Comparison of ENCODE assay signal across 8 mouse cellular contexts in the genomic region with DNA sequence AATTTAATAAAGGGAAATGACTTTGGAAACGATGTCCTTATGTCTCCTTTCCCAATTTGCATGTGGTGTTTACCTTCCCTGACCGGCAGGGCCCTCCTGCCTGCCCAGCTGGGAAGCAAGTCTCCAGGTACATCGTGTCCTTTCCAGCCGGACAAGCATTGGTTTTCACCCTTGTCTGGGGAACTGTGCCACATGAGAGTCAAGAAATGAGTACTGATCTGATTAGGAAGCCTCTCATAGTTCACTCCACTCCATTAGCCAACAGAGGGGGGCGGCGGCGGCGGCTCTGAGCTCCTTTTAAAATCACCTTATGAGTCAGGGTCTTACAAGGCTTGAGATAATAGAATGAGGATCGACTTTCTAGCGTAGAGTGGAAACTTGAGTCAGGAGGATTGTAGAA. TPM values are rescaled to one million over a fixed set of nuclear protein-coding genes. Genes with fewer than 3 reads are reported as not detected.
DNase-seq lines count a peak whose midpoint lies in the region; ATAC-seq and TF ChIP-seq lines count a peak whose summit lies in the region.

No protein-coding gene starts in this region.

- no peak for DNase-seq in heart, postnatal 10 days
- DNase-seq in kidney, postnatal 0 days (ENCODE audit: low spot score): no peak
- no peak for DNase-seq in right cerebral cortex, postnatal 14 days
- DNase-seq in adrenal gland, postnatal 4 days (ENCODE audit: low spot score in 2 of 2): no peak
- DNase-seq in adrenal gland, adult 2 months: no peak

- peak overlapping the region; percentile 64 to 75 for H3K4me3 ChIP-seq in heart, embryonic 14.5 days (ENCODE audit: control insufficient read depth in 1 of 2, insufficient read depth in 1 of 2, low read depth in 1 of 2, low read length in 2 of 2)
- H3K4me3 ChIP-seq in embryonic facial prominence, embryonic 13.5 days: peak overlapping the region; percentile 64
- peak overlapping the region; percentile 73 for H3K4me3 ChIP-seq in kidney, postnatal 0 days (replicated peaks; ENCODE audit: low read depth, low read length)
- H3K4me3 ChIP-seq in midbrain, embryonic 15.5 days: peak overlapping the region; percentile 71

- no peak for TF ChIP-seq CTCF in kidney, postnatal 0 days (IDR thresholded peaks at IDR 0.05; ENCODE audit: low read depth)

- H3K27ac ChIP-seq in heart, embryonic 14.5 days (replicated peaks in 1 of 2; ENCODE audit: control insufficient read depth in 1 of 2, insufficient read depth in 1 of 2, low read depth in 2 of 2, low read length in 2 of 2): peak overlapping the region; percentile 13 to 59; a peak in 2 of 4 replicates
- H3K27ac ChIP-seq in embryonic facial prominence, embryonic 13.5 days: peak overlapping the region; percentile 98
- H3K27ac ChIP-seq in kidney, postnatal 0 days: peak overlapping the region; percentile 94
- peak overlapping the region; percentile 88 for H3K27ac ChIP-seq in midbrain, embryonic 15.5 days

- intact Hi-C loops in heart, postnatal 10 days (cut with DNase I): no loop called here

- 47% methylated on average over 10 of the region's 10 CpGs for WGBS in heart, embryonic 14.5 days
- WGBS in embryonic facial prominence, embryonic 13.5 days: 42% methylated on average over 10 of the region's 10 CpGs
- WGBS in kidney, postnatal 0 days: 35% methylated on average over 10 of the region's 10 CpGs
- 56% methylated on average over 10 of the region's 10 CpGs for WGBS in midbrain, embryonic 15.5 days

- H3K27me3 ChIP-seq in heart, embryonic 14.5 days (ENCODE audit: control insufficient read depth, insufficient read depth, low read length): no peaks in the 10 kb centered on the region
- H3K27me3 ChIP-seq in embryonic facial prominence, embryonic 13.5 days: no peaks in the 10 kb centered on the region
- no peaks in the 10 kb centered on the region for H3K27me3 ChIP-seq in kidney, postnatal 0 days (ENCODE audit: insufficient read depth, low read length)
- H3K27me3 ChIP-seq in midbrain, embryonic 15.5 days (replicated peaks): no peaks in the 10 kb centered on the region

- H3K9me3 ChIP-seq in heart, embryonic 14.5 days (ENCODE audit: control insufficient read depth, low read length): no peaks in the 10 kb centered on the region
- H3K9me3 ChIP-seq in embryonic facial prominence, embryonic 13.5 days: no peaks in the 10 kb centered on the region
- H3K9me3 ChIP-seq in kidney, postnatal 0 days (replicated peaks; ENCODE audit: low read length): no peaks in the 10 kb centered on the region
- H3K9me3 ChIP-seq in midbrain, embryonic 15.5 days: no peaks in the 10 kb centered on the region

- H3K4me2 ChIP-seq in heart, embryonic 14.5 days (ENCODE audit: low read length): peak overlapping the region; percentile 89
- peak overlapping the region; percentile 77 for H3K4me2 ChIP-seq in embryonic facial prominence, embryonic 13.5 days
- H3K4me2 ChIP-seq in kidney, postnatal 0 days (ENCODE audit: low read length): peak overlapping the region; percentile 73
- peak overlapping the region; percentile 71 for H3K4me2 ChIP-seq in midbrain, embryonic 15.5 days

- H3K9ac ChIP-seq in heart, embryonic 14.5 days (ENCODE audit: low read length): peak overlapping the region; percentile 84
- peak overlapping the region; percentile 84 for H3K9ac ChIP-seq in embryonic facial prominence, embryonic 13.5 days
- peak overlapping the region; percentile 72 for H3K9ac ChIP-seq in kidney, postnatal 0 days (ENCODE audit: low read depth, low read length)
- H3K9ac ChIP-seq in midbrain, embryonic 15.5 days: peak overlapping the region; percentile 69; the same call in 1 of the 2 replicates

- ATAC-seq in heart, embryonic 14.5 days (ENCODE audit: insufficient number of reproducible peaks, insufficient read depth, low FRiP score, low read depth): no peak
- no peak for ATAC-seq in embryonic facial prominence, embryonic 13.5 days (ENCODE audit: insufficient number of reproducible peaks, insufficient read depth, low FRiP score, low TSS enrichment, low read depth)
- no peak for ATAC-seq in kidney, postnatal 0 days (replicated peaks; ENCODE audit: low FRiP score, low read depth)
- ATAC-seq in midbrain, embryonic 15.5 days (replicated peaks): no peak

- H3K4me1 ChIP-seq in heart, embryonic 14.5 days (ENCODE audit: control insufficient read depth in 2 of 2, insufficient read depth in 2 of 2, low read length in 2 of 2): peaks cover 11 to 24% of the 10 kb centered on the region in 2 experiments; a peak in 3 of 4 replicates
- H3K4me1 ChIP-seq in embryonic facial prominence, embryonic 13.5 days: peaks cover 47% of the 10 kb centered on the region
- H3K4me1 ChIP-seq in kidney, postnatal 0 days (replicated peaks; ENCODE audit: insufficient read depth, low read length): peaks cover 28% of the 10 kb centered on the region
- peaks cover 37% of the 10 kb centered on the region for H3K4me1 ChIP-seq in midbrain, embryonic 15.5 days

- H3K36me3 ChIP-seq in heart, embryonic 14.5 days (ENCODE audit: control insufficient read depth, insufficient read depth, low read length): peaks cover 53% of the 10 kb centered on the region
- peaks cover 57% of the 10 kb centered on the region for H3K36me3 ChIP-seq in embryonic facial prominence, embryonic 13.5 days
- peaks cover 39% of the 10 kb centered on the region for H3K36me3 ChIP-seq in kidney, postnatal 0 days (ENCODE audit: insufficient read depth, low read length)
- H3K36me3 ChIP-seq in midbrain, embryonic 15.5 days (replicated peaks): peaks cover 42% of the 10 kb centered on the region

RNA-seq across cellular contexts. Expression of a gene that starts 0.7 kb away (rescaled TPM):
- 7.3 and 7.7 TPM in 2 replicates for polyA plus RNA-seq in heart, embryonic 14.5 days (2014; fragmentation: Nextera tagmentation; extraction: Ambion mirVana)
- total RNA-seq in heart, postnatal 10 days (2021): 100 to 1,000 TPM; 100 to 108 TPM
- 35.5 and 42.2 TPM in 2 replicates for polyA plus RNA-seq in embryonic facial prominence, embryonic 13.5 days (2015; fragmentation: Nextera tagmentation; extraction: Ambion mirVana)
- polyA plus RNA-seq in kidney, postnatal 0 days (2015; fragmentation: Nextera tagmentation; extraction: Ambion mirVana): 21.8 and 27.9 TPM in 2 replicates
- 24.3 and 25.3 TPM in 2 replicates for polyA plus RNA-seq in midbrain, embryonic 15.5 days (2015; fragmentation: Nextera tagmentation; extraction: Ambion mirVana)
- 100 to 1,000 TPM; 138 to 142 TPM for total RNA-seq in adrenal gland, postnatal 4 days (2021)
- total RNA-seq in adrenal gland, adult 2 months (2021): 100 to 1,000 TPM in 1 of 2 experiments, 10 to 100 TPM in 1; 87.8 to 114 TPM
- 66.5 and 78.9 TPM in 2 replicates for polyA plus RNA-seq in adrenal gland, adult 2 months (2012; rRNA removed)

RNA-seq across cellular contexts. Expression of a gene that starts 9.8 kb away (rescaled TPM):
- polyA plus RNA-seq in heart, embryonic 14.5 days (2014; fragmentation: Nextera tagmentation; extraction: Ambion mirVana): 0.69 TPM in 1 of 2 replicates, not detected in the other
- under 1 TPM; 0.24 to 0.42 TPM for total RNA-seq in heart, postnatal 10 days (2021)
- polyA plus RNA-seq in embryonic facial prominence, embryonic 13.5 days (2015; fragmentation: Nextera tagmentation; extraction: Ambion mirVana): 1.1 and 1.6 TPM in 2 replicates
- 0.14 and 0.40 TPM in 2 replicates for polyA plus RNA-seq in kidney, postnatal 0 days (2015; fragmentation: Nextera tagmentation; extraction: Ambion mirVana)
- polyA plus RNA-seq in midbrain, embryonic 15.5 days (2015; fragmentation: Nextera tagmentation; extraction: Ambion mirVana): 2.2 and 2.9 TPM in 2 replicates
- 1 to 10 TPM; 1.8 to 2.1 TPM for total RNA-seq in adrenal gland, postnatal 4 days (2021)
- 1 to 10 TPM; 1.1 to 1.4 TPM for total RNA-seq in adrenal gland, adult 2 months (2021)
- 0.54 and 0.83 TPM in 2 replicates for polyA plus RNA-seq in adrenal gland, adult 2 months (2012; rRNA removed)

RNA-seq across cellular contexts. Expression of a gene that starts 10.0 kb away (rescaled TPM):
- polyA plus RNA-seq in heart, embryonic 14.5 days (2014; fragmentation: Nextera tagmentation; extraction: Ambion mirVana): 124 and 130 TPM in 2 replicates
- 10 to 100 TPM; 68.5 to 69.0 TPM for total RNA-seq in heart, postnatal 10 days (2021)
- polyA plus RNA-seq in embryonic facial prominence, embryonic 13.5 days (2015; fragmentation: Nextera tagmentation; extraction: Ambion mirVana): 291 and 303 TPM in 2 replicates
- polyA plus RNA-seq in kidney, postnatal 0 days (2015; fragmentation: Nextera tagmentation; extraction: Ambion mirVana): 167 and 194 TPM in 2 replicates
- 180 and 191 TPM in 2 replicates for polyA plus RNA-seq in midbrain, embryonic 15.5 days (2015; fragmentation: Nextera tagmentation; extraction: Ambion mirVana)
- 100 to 1,000 TPM; 184 to 197 TPM for total RNA-seq in adrenal gland, postnatal 4 days (2021)
- 100 to 1,000 TPM; 105 to 125 TPM for total RNA-seq in adrenal gland, adult 2 months (2021)
- 78.7 and 92.2 TPM in 2 replicates for polyA plus RNA-seq in adrenal gland, adult 2 months (2012; rRNA removed)

RNA-seq across cellular contexts. Expression of a gene that starts 59.1 kb away (rescaled TPM):
- not detected in 2 replicates for polyA plus RNA-seq in heart, embryonic 14.5 days (2014; fragmentation: Nextera tagmentation; extraction: Ambion mirVana)
- not detected for total RNA-seq in heart, postnatal 10 days (2021)
- 0.66 TPM in 1 of 2 replicates, not detected in the other for polyA plus RNA-seq in embryonic facial prominence, embryonic 13.5 days (2015; fragmentation: Nextera tagmentation; extraction: Ambion mirVana)
- polyA plus RNA-seq in kidney, postnatal 0 days (2015; fragmentation: Nextera tagmentation; extraction: Ambion mirVana): not detected in 2 replicates
- not detected in 2 replicates for polyA plus RNA-seq in midbrain, embryonic 15.5 days (2015; fragmentation: Nextera tagmentation; extraction: Ambion mirVana)
- under 1 TPM; 0.50 to 0.73 TPM for total RNA-seq in adrenal gland, postnatal 4 days (2021)
- total RNA-seq in adrenal gland, adult 2 months (2021): not detected
- not detected in 2 replicates for polyA plus RNA-seq in adrenal gland, adult 2 months (2012; rRNA removed)

Comparison
In these comparisons a context has a peak if more than half of its experiments do, and no peak if none do; other contexts are left out.
1. H3K27ac ChIP-seq: peak in every context shown above with its lines; median percentile 98 in embryonic facial prominence, embryonic 13.5 days; 94 in kidney, postnatal 0 days; 88 in midbrain, embryonic 15.5 days; 36 in heart, embryonic 14.5 days.